32 mouse cellular contexts compared by ENCODE assay signal in the genomic region with DNA sequence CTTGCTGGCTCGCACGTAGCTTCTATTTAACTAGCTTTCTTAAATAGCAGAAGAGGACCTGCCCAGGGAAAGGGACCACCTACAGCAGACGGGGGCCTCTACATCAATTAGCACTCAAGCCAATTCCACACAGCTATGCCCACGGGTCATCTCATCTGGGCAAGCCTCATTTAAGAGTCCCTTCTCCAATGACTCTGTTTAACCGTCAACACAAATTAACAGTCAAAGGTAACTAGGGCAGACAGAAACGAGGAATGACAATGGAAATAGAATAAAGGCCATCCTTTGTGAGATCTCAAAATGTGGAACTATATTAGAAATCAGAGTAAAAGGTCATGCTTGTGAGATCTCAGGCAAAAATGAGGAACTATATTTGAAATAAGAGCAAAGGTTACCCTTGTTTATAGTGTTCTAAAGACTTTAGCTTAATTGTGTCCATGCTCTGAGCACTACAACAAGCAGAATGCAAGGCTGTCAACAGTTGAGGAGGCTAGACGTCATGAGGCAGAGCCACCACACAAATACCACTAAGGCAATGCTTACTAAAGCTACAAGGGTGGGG. TPM values are rescaled to one million over a fixed set of nuclear protein-coding genes. Genes with fewer than 3 reads are reported as not detected.
A peak's percentile ranks its signal among the peaks of the same experiment; 100 is the strongest.
DNase-seq lines count a peak whose midpoint lies in the region; ATAC-seq and TF ChIP-seq lines count a peak whose summit lies in the region.
"Had no signal": no experiment of that assay in that cellular context is flagged by ENCODE, and none has a peak within 500 bp of the region (broad histone marks: within the 10 kb centered on the region; RNA-seq: fewer than 3 reads in every experiment).

No protein-coding gene starts in this region.

- TF ChIP-seq CTCF in lung, adult 2 months (IDR thresholded peaks at IDR 0.05; ENCODE audit: insufficient read depth, low read length), result no peak
- no peak for TF ChIP-seq CTCF in small intestine, adult 2 months (IDR thresholded peaks at IDR 0.05; ENCODE audit: extremely low read depth, insufficient read length, insufficient replicate concordance, low read depth, low read length)

- peak; percentile 58 for ATAC-seq in megakaryocyte, adult 5-6 weeks (ENCODE audit: poor library complexity, severe bottlenecking)
- ATAC-seq: forebrain, embryonic 16.5 days; midbrain, embryonic 13.5 days; Patski had no signal

- 81% methylated on average over 7 of the region's 7 CpGs for WGBS in heart, embryonic 10.5 days
- 81% methylated on average over 7 of the region's 7 CpGs for WGBS in lung, adult 2 months
- 84% methylated on average over 7 of the region's 7 CpGs for WGBS in small intestine, adult 2 months

- TF ChIP-seq POLR2A in lung, adult 2 months (IDR thresholded peaks at IDR 0.05; ENCODE audit: borderline replicate concordance, extremely low read depth, low read depth, low read length), result no peak
- TF ChIP-seq POLR2A in small intestine, adult 2 months (IDR thresholded peaks at IDR 0.05; ENCODE audit: low read depth, low read length), result no peak

- H3K36me3 ChIP-seq in heart, embryonic 10.5 days, result peaks cover 3% of the 10 kb centered on the region; the same call in 1 of the 2 replicates
- no peaks in the 10 kb centered on the region for H3K36me3 ChIP-seq in small intestine, adult 2 months (ENCODE audit: control insufficient read depth, insufficient read depth, low read length)

- DNase-seq in heart, adult 11 months, result peak; percentile 68
- DNase-seq in heart, embryonic 10.5 days (ENCODE audit: low spot score), result no peak
- peak; percentile 40 for DNase-seq in lung, postnatal 36 days
- no peak for DNase-seq in lung, adult 2 months
- no peak for DNase-seq in kidney, postnatal 14 days
- no peak for DNase-seq in liver
- DNase-seq: adrenal gland, postnatal 25 days; cerebellum, adult 8-10 months; cerebellum, postnatal 36 days; embryo, embryonic 11 days; gastrocnemius, adult 2 months; gastrocnemius, postnatal 36 days; heart, postnatal 14 days; kidney, adult 2 months; kidney, postnatal 4 days; layer of hippocampus, adult 9-11 months; lung, postnatal 10 days; right cerebral cortex, postnatal 4 days; thymus, postnatal 25 days had no signal

- H3K4me3 ChIP-seq in heart, embryonic 10.5 days, result no peak overlapping the region
- H3K4me3 ChIP-seq in lung, adult 2 months (replicated peaks; ENCODE audit: extremely low read depth, low read depth, low read length), result no peak overlapping the region
- no peak overlapping the region for H3K4me3 ChIP-seq in small intestine, adult 2 months (ENCODE audit: low read depth, low read length)
- H3K4me3 ChIP-seq: embryonic facial prominence, embryonic 13.5 days; erythroblast, embryonic 14.5 days; gastrocnemius, adult 2 months; hindbrain, embryonic 10.5 days; hindbrain, embryonic 15.5 days; limb, embryonic 10.5 days; limb, embryonic 15.5 days; midbrain, embryonic 13.5 days; neural tube, embryonic 15.5 days had no signal

- no peak overlapping the region for H3K27ac ChIP-seq in heart, embryonic 10.5 days
- peak overlapping the region; percentile 65 for H3K27ac ChIP-seq in small intestine, adult 2 months (ENCODE audit: insufficient read depth, low read depth, low read length)
- H3K27ac ChIP-seq: embryonic facial prominence, embryonic 13.5 days; gastrocnemius, adult 2 months; hindbrain, embryonic 10.5 days; hindbrain, embryonic 15.5 days; limb, embryonic 10.5 days; limb, embryonic 15.5 days; midbrain, embryonic 13.5 days; neural tube, embryonic 15.5 days had no signal

- H3K9me3 ChIP-seq in heart, embryonic 10.5 days, result no peaks in the 10 kb centered on the region
- H3K9me3 ChIP-seq: embryonic facial prominence, embryonic 13.5 days; G1E; hindbrain, embryonic 10.5 days; hindbrain, embryonic 15.5 days; limb, embryonic 10.5 days; limb, embryonic 15.5 days; midbrain, embryonic 13.5 days; neural tube, embryonic 15.5 days had no signal

- no peaks in the 10 kb centered on the region for H3K4me1 ChIP-seq in heart, embryonic 10.5 days
- no peaks in the 10 kb centered on the region for H3K4me1 ChIP-seq in lung, adult 2 months (ENCODE audit: control insufficient read depth, insufficient read depth, low read length)
- H3K4me1 ChIP-seq in small intestine, adult 2 months (ENCODE audit: control insufficient read depth, insufficient read depth, insufficient read length, low read length), result peaks cover 18% of the 10 kb centered on the region
- H3K4me1 ChIP-seq: embryonic facial prominence, embryonic 13.5 days; hindbrain, embryonic 10.5 days; limb, embryonic 10.5 days; limb, embryonic 15.5 days; midbrain, embryonic 13.5 days had no signal

- H3K27me3 ChIP-seq in heart, embryonic 10.5 days (ENCODE audit: insufficient read depth, poor library complexity, severe bottlenecking), result no peaks in the 10 kb centered on the region
- H3K27me3 ChIP-seq in small intestine, adult 2 months (ENCODE audit: control insufficient read depth, insufficient read depth, low read length), result no peaks in the 10 kb centered on the region
- H3K27me3 ChIP-seq: embryonic facial prominence, embryonic 13.5 days; hindbrain, embryonic 15.5 days; limb, embryonic 15.5 days; midbrain, embryonic 13.5 days; neural tube, embryonic 15.5 days; Patski had no signal

RNA-seq across cellular contexts. Expression of a gene that starts 8.8 kb away (rescaled TPM):
- 53.7 and 54.8 TPM in 2 replicates for polyA plus RNA-seq in heart, embryonic 10.5 days (2016; fragmentation: Nextera tagmentation; extraction: Ambion mirVana)
- 59.1 and 60.0 TPM in 2 replicates for polyA plus RNA-seq in lung, adult 2 months (2012; rRNA removed)
- total RNA-seq in megakaryocyte, adult 5-6 weeks (2015), result 37.6 and 51.0 TPM in 2 replicates
- total RNA-seq in megakaryocyte, adult 5-6 weeks (2017), result 47.4 and 100 TPM in 2 replicates
- 61.1 and 85.9 TPM in 2 replicates for polyA plus RNA-seq in small intestine, adult 2 months (2012; rRNA removed)

RNA-seq across cellular contexts. Expression of a gene that starts 9.4 kb away (rescaled TPM):
- 38.0 and 57.1 TPM in 2 replicates for polyA plus RNA-seq in heart, embryonic 10.5 days (2016; fragmentation: Nextera tagmentation; extraction: Ambion mirVana)
- polyA plus RNA-seq in lung, adult 2 months (2012; rRNA removed), result 0.39 and 0.49 TPM in 2 replicates
- 53.1 and 69.5 TPM in 2 replicates for total RNA-seq in megakaryocyte, adult 5-6 weeks (2015)
- 69.8 and 78.7 TPM in 2 replicates for total RNA-seq in megakaryocyte, adult 5-6 weeks (2017)
- polyA plus RNA-seq in small intestine, adult 2 months (2012; rRNA removed), result 0.66 and 1.0 TPM in 2 replicates

Comparison
In these comparisons a context has a peak if more than half of its experiments do, and no peak if none do; other contexts are left out.
1. DNase-seq: peak in heart, adult 11 months (single experiment) and lung, postnatal 36 days (single experiment); none in heart, embryonic 10.5 days (single experiment), lung, adult 2 months (single experiment), kidney, postnatal 14 days (single experiment) and liver (single experiment).
2. RNA of a gene that starts 9.4 kb away (polyA plus RNA-seq): 38.0 to 57.1 TPM in heart, embryonic 10.5 days; 0.66 to 1.0 TPM in small intestine, adult 2 months and 0.39 to 0.49 TPM in lung, adult 2 months; every median in the first group is over 10 times any median in the second.